Mouse (Mus musculus) C2C12 (cell line): ENCODE data around the gene Xpo4.

Source experiments
- CEBPB ChIP-seq: IDR thresholded peaks from one replicate; pipeline ENCODE4 v1.6.1; 2011; ENCODE audit warnings: low read depth, mild to moderate bottlenecking, control low read depth, moderate library complexity
- CTCF ChIP-seq: IDR thresholded peaks from one replicate; pipeline ENCODE4 v1.5.1; 2011; ENCODE audit not compliant: control insufficient read depth, insufficient read depth, insufficient read length
- FOSL1 ChIP-seq: IDR thresholded peaks from one replicate; pipeline ENCODE4 v1.8.0; 2011; ENCODE audit warnings: mild to moderate bottlenecking, low read length; ENCODE audit not compliant: poor library complexity, insufficient read depth, severe bottlenecking
- MAX ChIP-seq: IDR thresholded peaks from one replicate; pipeline ENCODE4 v1.6.1; 2011; ENCODE audit warnings: mild to moderate bottlenecking, control low read depth
- MYOD1 ChIP-seq: IDR thresholded peaks from one replicate; pipeline ENCODE4 v1.6.1; 2011; ENCODE audit warnings: low read depth; ENCODE audit not compliant: control insufficient read depth, insufficient read length
- MYOG ChIP-seq: IDR thresholded peaks from one replicate; pipeline ENCODE4 v1.6.1; 2011; ENCODE audit not compliant: control insufficient read depth, insufficient read length; ENCODE audit errors: extremely low read depth
- USF1 ChIP-seq: IDR thresholded peaks from one replicate; pipeline ENCODE4 v1.6.1; 2011; ENCODE audit warnings: low read depth, mild to moderate bottlenecking, control low read depth, moderate library complexity

DNA sequence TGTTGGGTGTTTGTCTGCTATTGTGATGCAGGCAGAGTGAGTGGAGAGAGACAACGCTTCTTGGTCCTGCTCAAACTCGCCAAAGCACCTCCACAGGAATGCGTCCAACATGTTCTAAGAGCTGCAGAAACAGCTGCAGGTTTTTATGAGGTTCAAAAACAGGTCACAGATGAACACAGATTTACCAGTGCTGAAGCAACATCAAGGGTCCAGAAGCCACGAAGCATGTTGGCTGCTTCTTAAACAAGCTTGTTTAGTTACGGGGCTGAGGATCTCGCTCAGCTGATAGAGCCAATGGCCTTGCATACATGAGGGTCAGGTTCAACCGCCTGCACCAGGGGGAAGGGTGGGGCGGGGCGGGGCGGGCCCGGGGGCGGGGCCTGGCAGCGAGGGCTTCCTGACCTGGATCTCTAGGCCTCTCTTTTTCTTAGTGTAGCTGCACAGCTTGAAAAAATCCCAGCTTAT is 118.6 kb downstream of the Xpo4 start:
- TF ChIP-seq CTCF = no peak
- no peak for TF ChIP-seq MAX
- peak; percentile 13 for TF ChIP-seq MYOD1
- TF ChIP-seq USF1 = no peak
- no peak for TF ChIP-seq FOSL1
- no peak for TF ChIP-seq MYOG
- TF ChIP-seq CEBPB = no peak
